Mouse (Mus musculus) embryo, embryonic 9.5 days (tissue): ENCODE measurements around the gene Ccp110.

ENCODE experiments used
- DNase-seq: peaks from one replicate; pipeline ENCODE4 v3.0.0-alpha.2; 2017; ENCODE audit errors: extremely low spot score

Ccp110 gene

DNA sequence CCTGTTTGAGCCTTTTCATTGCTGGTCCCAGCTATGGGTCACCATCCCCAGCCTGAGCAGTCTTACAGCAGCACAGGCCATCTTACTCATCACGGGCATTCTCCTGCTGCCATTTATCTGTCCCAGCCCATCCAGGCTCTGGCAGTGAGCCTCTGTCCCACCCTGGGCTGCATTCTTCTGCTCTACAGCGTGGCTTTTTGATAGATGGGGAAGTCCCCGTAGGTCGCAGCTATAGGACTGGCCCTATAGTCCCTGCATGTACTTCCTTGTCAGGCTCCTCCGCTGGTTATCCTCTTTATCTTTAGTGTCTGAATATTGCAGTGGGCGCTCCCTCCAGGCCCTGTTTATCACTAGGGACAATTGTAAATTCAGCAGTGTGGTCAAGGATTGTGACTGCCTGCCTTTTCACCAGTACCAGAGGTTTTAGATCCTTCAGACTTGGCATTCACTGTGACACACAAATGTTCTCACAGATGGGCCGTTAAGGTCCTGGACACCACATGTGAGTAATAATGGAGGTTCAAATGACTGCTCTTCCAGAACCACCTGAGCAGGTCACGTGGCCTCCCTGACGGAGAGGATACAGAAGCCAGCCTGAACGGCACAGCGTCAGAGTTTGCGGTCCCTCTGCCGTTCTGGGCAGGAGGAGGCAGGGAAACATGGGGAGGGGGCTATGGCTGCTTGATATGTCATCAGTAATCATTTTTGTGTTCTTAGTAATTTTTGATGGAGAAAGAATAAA is 16.7 kb downstream of the Ccp110 start:
- DNase-seq, result no peak

DNA sequence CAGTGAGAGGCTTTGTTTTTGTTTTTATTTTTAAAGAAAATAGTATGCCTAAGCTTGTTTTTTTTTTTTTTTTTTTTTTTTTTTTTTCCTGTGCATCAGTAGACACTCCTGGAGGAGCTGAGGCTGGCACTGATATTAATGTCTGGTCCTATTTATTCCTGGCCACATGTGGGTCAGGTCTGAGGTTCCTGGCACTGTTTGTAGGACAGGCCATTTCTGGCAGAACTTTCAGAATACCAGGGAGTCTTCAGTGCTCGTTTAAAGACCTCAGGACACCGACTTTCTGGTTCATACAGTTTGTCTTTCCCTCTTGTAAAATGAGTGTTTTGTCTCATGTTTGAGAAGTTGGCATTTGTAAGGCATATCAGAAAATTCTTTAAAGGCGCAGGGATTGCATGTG is 19.4 kb downstream of the Ccp110 start:
- DNase-seq, result no peak

DNA sequence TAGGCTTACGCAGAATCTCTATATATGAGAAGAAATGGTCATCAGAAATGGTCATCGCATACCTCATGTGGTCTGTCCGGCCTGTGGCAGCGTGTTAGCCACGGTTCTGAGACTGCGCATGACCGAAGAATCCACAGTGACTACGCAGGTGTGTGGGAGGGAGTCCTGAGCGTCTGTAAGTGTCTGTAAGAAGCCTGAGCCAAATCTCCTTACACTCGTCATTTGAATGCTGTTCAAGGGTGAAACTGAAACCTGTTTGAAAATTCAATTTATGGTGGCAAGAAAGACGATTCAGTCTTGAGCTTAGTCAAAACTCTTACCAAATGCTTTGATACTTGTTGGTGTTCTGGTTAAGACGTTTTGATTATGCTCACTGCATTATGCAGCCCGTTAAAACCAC is 20.9 kb downstream of the Ccp110 start:
- no peak for DNase-seq

DNA sequence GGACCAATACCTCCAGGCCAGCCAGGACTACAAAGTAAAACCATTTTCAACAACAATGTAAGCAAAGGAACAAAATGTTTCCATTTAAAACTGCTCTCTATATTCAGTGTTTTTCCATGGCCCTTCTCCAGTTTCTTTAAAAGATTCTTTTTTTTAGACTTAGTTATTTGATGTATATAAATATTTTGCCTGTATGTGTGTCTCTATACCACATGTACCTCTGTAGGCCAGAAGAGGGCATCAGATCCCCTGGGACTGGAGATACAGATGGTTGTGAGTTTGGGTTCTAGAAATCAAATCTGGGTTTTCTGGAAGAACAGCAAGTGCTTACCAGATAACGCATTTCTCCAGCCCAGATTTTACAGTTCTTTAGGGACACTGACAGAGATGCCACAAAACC is 26.4 kb downstream of the Ccp110 start:
- no peak for DNase-seq

DNA sequence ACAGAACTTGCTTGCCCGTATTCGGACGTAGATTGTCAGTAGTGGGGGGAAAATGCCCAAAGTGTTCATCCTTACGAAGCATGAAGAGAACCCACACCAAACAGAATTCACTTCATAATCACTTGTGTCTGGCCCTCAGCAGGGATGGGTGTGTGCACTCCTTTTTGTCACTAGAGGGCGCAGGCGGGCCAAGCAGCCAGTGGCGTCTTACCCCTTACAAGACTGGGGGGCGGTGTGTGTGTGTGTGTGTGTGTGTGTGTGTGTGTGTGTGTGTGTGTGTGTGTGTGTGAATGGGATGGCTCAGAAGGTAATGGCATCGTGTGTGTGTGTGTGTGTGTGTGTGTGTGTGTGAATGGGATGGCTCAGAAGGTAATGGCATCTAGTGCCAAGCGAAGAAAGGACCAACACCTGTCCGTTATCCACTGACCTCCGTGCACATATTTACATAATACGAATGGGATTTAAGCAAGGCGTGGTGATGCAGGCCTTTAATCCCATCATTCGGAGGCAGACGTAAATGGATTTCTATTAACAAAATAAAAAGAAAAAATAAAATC is 27.7 kb downstream of the Ccp110 start, which contains the start of gene Vps35l:
Vps35l (plus strand) TSS at position 252 of the 557 bp plus-strand sequence.
- DNase-seq, result peak; percentile 84

DNA sequence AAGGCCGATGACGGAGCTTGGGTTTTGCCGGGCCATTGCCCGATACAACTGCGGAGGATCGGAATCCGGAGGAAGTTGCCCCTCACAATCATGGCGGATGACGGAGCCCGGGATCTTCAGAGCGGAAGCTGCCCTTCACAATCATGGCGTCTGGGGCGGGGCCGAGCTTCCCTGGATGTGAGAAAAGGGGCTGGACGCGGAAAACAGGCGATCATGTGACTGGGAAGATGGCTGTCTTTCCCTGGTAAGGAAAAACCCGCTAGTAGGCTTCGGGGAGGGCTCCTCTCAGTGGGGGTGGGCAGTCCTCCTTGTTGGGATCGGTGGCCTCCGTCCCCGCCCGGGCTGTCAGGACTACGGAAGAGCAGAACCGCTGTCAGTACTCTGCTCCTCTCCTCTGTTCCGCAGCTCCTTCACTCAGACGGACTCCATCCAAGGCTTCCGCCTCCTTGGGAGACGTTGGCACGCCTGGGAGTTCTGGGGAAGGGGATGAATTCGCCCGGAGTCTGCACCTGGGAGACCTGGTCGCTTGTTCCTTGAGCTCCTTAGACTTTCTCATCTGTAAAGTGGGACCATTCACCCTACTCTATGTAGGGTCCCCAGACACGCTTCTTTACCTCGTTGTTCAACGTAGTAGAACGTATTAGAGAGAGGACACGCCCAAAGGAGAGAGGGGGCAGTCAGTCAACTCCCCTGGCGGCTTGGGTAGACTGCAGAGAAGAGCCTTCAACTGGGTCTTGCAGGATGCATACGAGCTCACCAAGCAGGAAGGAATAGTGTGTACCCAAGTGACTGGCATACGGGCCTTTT is 28.4 kb downstream of the Ccp110 start:
- peak; percentile 93 for DNase-seq

DNA sequence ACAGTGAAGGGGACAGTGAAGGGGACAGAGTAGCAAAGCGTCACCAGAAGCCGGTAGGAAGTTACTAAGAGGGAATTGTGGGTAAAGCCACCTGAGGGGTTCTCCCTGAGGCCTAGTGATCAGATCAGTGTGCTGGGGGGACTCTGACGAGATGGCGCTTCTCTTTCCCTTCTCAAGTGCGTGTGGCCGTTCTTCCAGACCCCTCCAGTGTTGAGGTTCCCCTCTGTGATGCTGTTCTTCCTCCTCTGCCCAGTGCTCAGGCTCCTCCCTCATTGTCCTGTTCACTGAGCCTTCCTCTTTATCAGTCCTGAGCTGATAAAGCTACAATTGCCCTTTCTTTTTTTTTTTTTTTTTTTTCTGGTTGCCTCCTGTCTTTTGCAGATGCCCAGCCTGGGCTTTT is 29.9 kb downstream of the Ccp110 start:
- DNase-seq, result no peak

DNA sequence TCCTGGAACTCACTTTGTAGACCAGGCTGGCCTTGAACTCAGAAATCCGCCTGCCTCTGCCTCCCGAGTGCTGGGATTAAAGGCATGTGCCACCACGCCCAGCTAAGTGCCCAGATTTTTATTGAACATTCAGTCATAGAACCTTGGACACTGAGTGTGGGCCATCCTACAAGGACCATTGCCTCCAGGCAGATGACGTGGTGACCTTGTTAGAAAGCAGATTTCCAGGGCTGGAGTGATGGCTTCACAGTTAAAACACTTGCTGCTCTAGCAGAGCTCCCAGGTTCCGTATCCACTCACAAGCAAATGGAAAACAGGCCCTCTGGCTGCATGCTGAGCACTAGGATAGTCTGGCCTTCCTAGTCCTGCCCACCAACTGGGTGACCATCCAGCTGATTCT is 32.4 kb downstream of the Ccp110 start:
- no peak for DNase-seq

DNA sequence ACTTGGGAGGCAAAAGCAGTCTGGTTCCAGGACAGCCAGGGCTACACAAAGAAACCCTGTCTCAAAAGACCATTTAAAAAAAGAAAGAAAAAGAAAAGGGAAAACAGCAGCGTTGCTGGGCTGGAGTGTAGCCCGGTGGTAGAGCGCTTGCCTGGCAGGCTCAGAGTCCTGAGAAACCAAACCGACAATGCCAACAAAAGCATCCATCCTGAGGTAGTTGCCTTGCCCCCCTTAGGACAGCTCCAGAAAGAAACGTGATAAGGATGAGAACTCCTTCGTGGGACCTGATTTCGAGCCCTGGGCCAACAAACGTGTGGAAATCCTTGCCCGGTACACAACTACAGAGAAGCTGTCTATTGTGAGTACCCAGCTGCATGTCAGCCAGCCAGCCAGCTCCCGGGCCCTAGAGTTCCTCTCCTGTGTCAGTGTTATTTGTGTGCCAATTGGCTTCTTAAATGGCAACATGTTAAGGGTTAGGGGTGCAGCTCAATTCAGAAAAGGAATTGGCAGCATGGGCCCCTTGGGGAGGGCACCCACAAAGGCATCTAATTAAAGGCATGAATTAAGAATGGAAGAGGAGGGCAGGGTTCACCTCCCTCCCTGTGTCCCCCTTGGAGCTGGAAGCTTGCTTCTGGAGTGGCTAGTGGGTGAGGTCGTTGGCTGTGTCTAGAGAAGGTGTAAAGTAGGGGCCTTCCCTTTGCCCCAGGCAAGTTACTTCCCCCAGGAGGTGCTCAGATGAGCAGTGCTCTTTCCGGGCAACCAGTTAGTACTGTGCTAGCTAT is 35.7 kb downstream of the Ccp110 start:
- DNase-seq, result no peak

DNA sequence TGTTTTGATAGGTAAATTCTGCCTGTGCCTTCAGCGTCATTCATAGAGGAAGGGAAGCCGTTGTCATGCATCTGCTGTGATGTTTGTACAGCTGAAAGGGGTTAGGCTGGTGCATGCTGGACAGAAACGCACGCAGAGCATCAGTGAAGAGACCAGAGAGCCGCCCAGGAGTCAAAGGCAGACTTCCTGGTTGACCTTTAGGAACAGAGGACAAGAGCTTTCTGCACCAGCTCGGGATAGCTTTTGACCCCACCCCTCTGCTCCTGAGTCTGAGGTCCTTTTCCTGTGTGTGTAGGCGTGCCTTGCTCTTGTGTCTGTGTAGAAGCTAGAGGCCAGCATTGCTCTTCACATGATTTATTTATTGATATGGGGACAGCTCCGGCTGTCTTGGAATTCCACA is 37.4 kb downstream of the Ccp110 start:
- no peak for DNase-seq

DNA sequence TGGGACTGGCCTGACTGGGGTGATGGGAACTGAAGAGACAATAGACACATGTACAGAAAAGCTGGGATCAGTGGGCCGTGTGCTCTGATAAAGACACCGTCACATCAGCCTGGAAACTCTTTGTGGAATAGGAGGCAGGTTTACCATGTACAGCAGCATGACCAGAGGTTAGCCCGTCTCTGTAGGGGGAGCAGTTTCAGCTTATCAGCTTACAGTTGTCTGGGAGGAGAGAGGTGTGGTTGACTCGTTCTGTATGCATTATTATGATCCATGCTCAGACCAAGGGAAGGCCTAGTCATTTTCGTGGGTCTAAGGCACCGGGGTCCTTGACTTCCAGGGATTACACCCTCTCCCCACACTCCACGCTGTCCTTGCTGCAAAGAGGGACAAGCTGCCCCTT is 39.3 kb downstream of the Ccp110 start:
- DNase-seq, result no peak

DNA sequence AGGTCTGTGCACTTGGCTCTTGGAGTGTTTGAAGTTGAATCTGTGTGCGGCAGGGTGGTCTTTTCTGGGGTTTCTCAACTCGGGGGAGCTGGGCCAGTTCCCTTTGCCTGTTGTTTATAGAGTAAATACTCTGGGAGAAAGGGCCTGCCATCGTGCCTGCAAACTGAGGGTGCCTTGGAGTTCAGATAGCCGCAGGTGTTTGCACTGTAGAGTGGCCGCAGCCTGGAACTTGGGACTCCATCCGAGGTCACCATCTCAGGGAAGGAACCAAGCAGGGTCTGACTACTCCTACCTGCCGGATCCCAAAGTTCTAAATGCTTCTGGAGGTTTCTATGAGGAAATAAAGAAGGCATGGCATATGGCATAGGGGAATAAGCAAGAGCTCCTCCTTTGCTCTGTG is 43.4 kb downstream of the Ccp110 start:
- DNase-seq, result no peak

DNA sequence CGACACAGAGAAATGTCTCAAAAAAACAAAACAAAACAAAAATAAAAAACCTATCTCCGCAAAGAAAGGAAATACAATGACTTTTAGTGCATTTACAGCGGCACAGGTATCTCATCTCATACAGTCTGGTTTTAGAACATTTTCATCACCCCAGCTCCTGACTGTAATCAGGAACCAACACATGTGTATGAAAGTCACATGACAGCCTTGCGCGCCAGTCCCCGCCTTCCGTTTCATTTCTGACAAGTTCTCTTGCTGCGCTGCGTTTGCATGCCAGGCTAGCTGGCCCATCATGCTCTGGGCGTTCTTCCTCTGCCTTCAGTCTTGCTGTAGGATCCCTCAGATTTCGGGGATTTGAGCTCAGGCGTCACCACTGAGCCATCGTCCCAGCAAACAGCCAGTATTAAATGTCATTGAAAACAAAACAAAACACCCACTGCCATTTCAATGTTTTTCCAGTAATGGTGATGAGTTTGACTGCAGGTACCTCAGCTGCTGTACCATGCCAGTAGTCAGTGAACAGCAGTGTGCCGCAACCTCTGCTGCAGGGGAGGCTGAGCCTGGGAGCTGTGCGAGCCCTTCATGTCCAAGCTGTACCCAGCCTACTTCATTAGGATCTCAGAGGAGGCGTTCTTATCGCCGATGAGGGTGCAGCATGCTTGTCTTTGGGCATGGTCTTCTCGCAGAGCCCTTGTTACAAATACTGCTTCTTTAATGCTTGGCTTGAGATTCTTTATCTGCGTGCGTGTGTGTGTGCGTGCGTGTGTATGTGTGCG is 44.3 kb downstream of the Ccp110 start:
- no peak for DNase-seq

DNA sequence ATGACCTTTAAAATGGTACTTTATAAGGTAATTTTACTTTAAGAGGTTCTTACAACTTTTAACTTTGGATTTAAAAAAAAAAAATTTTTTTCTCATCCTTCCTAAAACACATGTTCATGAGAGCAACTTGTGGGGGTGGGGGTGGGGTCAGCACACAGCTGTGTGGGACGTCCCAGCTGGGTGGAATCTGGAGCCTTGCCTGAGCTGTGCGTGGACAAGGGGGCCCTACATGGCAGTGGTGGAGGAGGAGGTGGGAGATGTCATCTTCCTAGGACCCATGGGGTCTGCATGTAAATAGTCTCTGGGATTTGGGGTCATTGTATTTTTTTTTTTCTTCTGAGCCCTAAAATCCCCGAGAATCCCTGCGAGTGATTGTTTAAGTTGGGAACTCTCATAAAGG is 46.0 kb downstream of the Ccp110 start:
- no peak for DNase-seq

DNA sequence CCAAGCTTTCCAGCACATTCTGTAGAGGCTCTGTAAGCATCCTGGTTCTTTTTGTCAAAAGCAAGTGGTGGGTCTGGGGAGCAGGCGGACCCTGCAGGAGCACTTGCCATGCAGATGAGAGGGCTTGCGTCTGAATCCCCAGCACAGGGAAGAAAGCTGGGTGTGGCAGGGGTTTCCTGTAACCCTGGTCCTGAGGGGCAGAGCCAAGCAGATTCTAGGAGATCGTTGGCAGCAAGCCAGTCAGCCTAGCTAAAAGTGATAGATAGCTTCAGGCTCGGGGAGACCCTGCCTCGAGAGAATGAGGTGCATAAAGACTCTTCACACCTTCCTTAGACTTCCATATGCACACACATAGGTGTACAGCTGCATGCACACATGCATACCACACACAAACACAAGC is 47.0 kb downstream of the Ccp110 start:
- DNase-seq, result no peak

DNA sequence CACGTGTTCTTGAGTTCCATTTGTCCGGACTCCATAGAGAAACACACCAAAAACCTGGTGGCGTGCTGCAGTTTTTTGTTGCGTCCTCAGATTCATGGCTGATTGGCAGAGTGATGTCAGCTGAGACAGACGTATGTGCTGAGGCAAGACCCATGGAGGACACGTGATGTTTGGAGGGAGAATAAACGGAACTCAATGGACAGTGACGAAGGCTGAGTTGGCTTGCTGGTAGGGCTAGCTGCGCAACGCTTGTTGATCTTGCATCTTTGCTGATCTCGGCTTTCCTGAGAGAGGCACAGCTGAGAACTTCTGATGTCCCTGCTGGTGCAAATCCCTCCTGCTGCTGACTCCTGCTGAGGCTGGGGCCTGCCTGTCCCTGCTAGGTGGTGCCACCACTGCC is 51.6 kb downstream of the Ccp110 start:
- DNase-seq, result no peak

DNA sequence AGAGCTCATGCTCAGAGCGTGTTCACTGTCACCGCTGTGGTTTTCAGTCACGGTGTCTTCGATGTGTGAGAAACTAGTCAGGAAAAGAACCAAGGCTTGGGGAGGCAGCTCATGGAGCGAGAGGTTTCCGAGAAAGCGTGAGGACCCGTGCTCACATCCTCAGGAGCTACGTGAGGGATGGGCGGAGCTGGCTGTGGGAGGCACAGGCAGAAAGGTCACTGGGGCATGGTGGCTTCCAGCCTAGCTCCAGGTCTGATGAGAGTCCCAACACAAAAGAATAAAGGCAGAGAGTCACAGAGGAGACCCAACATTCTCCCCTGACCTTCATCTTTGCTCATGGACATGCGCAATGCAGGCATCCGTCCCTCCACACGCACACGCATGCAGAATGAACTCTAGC is 52.4 kb downstream of the Ccp110 start:
- DNase-seq, result no peak

DNA sequence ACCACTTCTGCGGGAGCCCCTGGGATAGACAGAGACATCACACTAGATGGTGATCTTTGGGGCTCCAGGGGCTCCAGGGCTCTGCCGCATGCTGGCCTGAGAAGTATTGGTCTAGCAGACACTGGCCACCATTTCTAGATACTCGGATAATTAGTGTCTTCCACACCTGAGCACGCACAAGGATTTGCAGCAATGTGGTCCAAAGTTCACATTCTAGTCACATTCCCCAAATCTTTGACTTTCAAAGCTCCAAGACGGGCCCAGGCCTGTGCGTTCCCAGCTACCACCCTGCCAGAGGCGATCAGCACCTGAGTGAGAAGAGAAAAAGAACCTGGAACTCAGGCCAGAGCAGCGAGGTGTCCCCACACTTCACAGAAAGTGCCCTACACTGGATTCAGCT is 53.3 kb downstream of the Ccp110 start:
- no peak for DNase-seq

DNA sequence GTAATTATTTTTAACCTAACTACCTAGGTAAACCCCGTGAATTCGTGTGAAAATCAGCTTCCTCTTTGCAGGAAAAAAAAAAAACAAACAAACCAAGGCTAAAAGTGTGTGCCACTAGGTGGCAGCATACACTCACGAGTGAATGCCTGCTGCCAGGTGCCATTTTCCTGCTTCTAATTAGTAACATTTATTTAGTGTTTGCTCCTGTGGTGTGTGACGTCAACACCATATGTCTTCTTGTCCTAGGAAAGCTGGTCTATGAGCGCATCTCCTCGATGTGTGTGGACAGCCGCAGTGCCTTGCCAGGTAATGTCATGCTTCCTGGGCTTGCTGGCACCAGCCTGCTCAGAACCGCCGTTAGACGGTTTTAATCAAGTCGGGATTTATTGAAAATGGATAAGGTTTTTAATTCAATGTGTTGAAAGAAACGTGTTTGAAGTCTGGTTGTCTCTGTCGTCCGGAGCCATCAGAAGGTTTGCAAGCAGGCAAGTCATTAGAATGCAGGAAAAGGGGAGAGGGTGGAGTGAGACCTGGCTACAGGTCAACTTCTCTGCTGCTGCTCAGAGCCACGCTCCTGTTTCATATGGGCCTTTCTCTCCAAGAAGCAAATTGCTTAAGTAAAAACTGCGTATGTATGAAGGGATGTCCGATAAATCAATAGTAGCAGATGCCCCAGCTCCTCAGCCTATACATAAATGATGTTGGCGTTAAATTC is 53.9 kb downstream of the Ccp110 start:
- peak; percentile 49 for DNase-seq

DNA sequence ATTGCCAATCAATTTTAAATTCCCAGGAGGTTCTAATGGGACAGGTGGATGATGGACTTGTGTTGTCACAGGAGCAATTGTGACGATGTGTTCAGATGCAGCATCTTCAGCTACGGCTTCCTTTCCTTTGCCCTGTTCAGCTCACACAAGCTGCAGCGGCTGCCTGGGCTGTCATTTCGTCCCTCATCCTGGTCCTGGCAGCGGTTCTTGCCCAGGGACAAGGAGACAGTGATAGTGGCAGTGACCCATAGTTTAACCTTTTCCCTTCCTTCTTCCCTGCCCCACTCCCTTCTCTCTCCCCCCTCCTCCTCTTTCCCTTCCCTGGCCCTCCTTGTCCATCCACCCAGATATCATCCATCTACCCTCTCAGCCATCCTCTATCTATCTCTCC is 54.5 kb downstream of the Ccp110 start:
- no peak for DNase-seq

DNA sequence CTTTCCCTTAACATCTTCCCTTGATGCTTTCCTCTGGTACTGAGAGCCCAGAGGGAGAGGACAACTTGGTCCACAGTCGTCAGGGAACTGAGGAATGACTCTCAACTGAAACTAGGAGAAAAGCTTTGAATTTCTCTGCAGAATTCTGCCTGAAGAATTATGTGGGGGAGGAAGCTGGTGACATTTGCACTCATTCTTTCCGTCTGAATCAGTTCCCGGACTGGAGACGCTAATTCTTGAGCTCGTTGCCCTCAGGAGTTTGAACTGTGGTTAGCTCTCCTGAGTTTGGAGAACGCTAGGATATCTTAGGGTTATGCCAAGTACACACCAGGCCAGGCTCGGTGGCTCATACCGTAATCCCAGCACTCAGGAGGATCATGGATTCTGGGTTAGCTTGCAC is 56.9 kb downstream of the Ccp110 start:
- DNase-seq, result no peak
